Mouse (Mus musculus) embryonic fibroblast, embryonic 13.5 days (primary cell): ENCODE data around the gene Bcl7a. TPM values are rescaled to one million over a fixed set of nuclear protein-coding genes. Genes with fewer than 3 reads are reported as not detected.

Source experiments
- H3K27ac ChIP-seq: 2 replicates; pipeline ENCODE4 v1.5.1; 2012; ENCODE audit warnings: low read length, control low read depth, inconsistent platforms; ENCODE audit not compliant: insufficient read depth
- H3K4me1 ChIP-seq: 2 replicates; pipeline ENCODE4 v1.6.1; 2011; ENCODE audit warnings: low read length; ENCODE audit not compliant: control insufficient read depth, insufficient read depth
- H3K4me3 ChIP-seq: 2 replicates; pipeline ENCODE4 v1.5.1; 2011; ENCODE audit warnings: mild to moderate bottlenecking, control low read depth, low read length; ENCODE audit not compliant: insufficient read depth
- CTCF ChIP-seq: IDR thresholded peaks from 2 replicates; pipeline ENCODE4 v1.5.1; 2011; ENCODE audit warnings: mild to moderate bottlenecking, control low read depth, low read length, moderate library complexity, borderline replicate concordance; ENCODE audit not compliant: insufficient read depth
- POLR2A ChIP-seq: IDR thresholded peaks from 2 replicates; pipeline ENCODE4 v1.6.1; 2011; ENCODE audit warnings: low read depth, mild to moderate bottlenecking, control low read depth, low read length, moderate library complexity
- polyA plus RNA-seq: library from polyadenylated mRNA; stranded (reverse); fragments of >200 nt; gene quantifications from 2 replicates; pipeline ENCODE4 v1.2.4, GENCODE M21; 2011; ENCODE audit warnings: low read depth; ENCODE audit not compliant: missing spikeins, insufficient read length

Bcl7a gene
- polyA plus RNA-seq, 1 experiment: 11.2 TPM

DNA sequence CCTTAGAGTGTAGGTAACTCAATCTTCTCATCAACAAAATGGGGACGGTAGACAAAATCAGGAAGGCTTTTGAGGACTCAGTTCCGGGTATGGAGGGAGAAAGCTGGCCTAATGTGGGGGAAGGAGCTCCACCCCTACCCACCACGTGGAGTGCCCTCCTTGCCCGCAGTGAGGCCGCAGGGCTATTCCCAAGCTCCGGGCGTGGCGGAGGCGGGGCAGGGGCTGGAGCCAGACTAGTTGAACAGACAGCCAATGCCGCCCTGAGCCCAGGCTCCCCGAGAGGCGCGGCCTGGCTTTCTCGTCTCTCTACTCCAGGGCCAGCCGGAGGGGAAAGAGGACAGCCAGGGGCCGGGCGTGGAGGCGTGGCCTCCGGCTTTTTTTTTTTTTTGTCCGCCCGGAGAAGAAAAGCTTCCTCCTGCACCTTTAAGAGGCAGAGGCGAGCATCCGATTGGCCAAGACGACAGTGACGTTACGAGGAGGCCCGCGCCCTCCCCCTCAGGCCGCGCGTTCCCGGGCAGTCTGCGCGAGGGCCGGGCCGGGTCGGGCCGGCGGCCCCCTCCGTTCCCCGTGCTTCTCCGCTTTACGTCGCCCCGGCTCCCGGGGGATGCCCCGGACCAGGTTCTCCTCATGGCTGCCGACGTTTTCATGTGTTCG lies 50.8 kb downstream of the Bcl7a start, which contains the start of gene Mlxip:
Mlxip (plus strand) TSS at position 496 of the 654 bp plus-strand sequence.
- no peak for TF ChIP-seq CTCF
- peak; percentile 83 for TF ChIP-seq POLR2A
- H3K4me3 ChIP-seq: peak within 1 kb of the TSS; percentile 76

DNA sequence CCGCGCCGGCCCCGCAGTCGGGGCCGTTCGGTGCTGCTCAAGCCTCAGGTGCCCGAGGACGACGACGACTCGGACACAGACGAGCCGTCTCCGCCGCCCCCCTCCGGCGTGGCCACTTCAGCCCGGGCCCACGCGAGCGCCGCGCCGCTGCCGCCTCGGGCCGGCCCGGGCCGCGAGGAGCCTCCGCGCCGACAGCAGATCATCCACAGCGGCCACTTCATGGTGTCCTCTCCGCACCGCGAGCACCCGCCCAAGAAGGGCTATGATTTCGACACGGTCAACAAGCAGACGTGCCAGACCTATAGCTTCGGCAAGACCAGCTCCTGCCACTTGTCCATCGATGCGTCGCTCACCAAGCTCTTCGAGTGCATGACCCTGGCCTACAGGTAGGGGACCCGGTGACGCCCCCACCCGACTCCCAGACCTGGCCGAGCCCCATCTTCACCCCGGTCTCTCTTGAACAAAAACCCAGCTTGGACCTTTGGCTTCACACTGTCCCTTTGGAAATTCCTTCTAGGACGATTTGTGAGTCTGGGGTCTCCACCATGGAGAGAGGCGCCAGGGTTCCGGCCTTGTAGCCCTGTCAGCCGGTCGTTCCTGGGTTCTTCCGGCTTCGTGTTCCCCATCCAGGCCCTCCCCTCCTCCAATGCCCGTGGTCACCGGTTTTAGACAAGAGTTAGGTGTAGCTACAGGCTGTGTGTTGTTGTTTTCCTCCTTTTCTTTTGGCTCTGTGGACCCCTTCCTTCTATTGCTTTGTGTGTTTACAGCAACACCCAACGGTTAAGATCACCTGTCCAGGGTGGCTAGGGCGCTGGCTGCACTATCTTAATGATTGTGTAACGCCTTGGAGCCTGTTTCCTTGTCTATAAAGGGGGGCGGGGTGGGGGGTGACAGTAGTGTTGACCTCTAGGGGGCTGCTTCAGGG lies 51.6 kb downstream of the Bcl7a start:
- TF ChIP-seq CTCF: no peak
- no peak for TF ChIP-seq POLR2A
- Histone ChIP-seq H3K27ac (no peak overlapping the region), H3K4me3 (peak overlapping the region; percentile 76), H3K4me1 (peaks cover 9% of the 10 kb centered on the region)

More for the DNA sequence above, 50.8 kb downstream of the Bcl7a start, which contains the start of gene Mlxip:
- H3K4me1 ChIP-seq: peaks cover 9% of the 10 kb centered on the region
- peak within 1 kb of the TSS; percentile 84 for H3K27ac ChIP-seq

DNA sequence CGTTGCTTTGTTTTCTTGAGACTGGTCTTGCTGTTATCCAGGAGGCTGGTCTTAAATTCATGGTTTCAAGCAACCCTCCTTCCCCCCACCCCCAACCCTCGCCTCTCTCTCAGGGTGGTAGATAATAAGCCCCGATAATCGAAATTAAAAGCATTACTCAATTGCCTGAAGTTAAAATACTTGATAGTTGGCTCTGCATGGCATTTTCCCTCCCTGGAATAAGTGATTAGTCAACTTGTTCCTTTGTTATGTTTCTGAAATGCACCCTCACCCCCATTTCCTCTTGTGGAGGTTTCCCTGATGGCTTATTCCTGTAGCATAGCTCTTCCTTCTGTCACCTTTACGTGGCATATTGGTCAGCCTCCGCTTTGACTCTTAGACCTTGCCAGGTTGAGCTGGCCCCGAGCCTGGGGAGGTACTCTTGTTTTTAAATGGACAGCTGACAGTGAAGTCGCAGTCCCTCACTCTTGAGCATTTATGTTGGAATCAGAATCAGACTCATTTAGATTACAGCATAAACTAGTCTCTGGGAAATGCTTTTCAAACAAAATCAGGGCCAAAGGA lies 53.3 kb downstream of the Bcl7a start:
- TF ChIP-seq POLR2A (no peak), CTCF (no peak)
- Histone ChIP-seq H3K27ac (no peak overlapping the region), H3K4me1 (peaks cover 9% of the 10 kb centered on the region), H3K4me3 (no peak overlapping the region)

DNA sequence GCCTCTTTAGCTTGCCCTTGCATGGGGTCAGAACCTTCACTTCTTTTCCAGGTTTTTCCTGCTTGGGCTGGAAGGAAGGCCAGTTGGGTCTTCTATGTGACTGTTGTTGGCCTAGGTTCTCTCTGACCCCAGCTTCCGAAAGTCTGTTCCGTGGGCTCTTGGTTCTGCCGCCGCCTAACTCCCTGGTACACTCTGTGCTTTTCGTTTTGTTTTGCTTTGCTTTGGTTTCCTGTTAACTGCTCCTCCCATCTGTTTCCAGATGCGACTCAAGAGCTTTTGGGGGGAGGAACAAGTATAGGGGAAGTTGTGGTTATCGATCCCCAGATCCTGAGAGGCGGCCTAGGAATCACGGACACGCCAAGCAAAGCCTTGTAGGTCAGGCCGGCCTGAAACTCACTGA lies 54.2 kb downstream of the Bcl7a start:
- no peak overlapping the region for H3K27ac ChIP-seq
- TF ChIP-seq POLR2A (no peak), CTCF (no peak)
- H3K4me1 ChIP-seq: peaks cover 9% of the 10 kb centered on the region
- H3K4me3 ChIP-seq: peak overlapping the region; percentile 3; the same call in 1 of the 2 replicates

DNA sequence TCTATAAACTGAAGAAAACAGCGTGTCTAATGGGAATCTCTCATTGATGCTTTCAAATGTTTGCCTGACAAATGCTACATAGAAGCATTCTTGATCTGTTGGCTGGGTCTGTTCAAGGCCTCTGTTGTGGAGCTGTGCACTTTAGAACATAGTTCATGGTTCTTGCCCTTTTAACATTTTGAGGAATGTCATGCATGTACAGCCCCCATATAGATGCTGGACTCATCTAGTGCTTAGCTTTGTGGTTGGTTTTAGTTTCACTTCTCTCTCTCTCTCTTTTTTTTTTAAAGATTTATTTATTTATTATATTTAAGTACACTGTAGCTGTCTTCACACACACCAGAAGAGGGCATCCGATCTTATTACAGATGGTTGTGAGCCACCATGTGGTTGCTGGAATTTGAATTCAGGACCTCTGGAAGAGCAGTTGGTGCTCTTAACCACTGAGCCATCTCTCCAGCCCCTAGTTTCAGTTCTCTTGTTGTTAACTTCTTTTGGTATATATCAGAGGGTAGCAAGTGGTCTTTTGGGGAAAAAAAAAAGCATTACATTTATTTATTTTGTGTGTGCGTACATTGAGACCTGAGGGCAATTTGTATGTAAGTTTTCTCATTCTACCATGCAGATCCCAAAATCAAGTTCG lies 55.3 kb downstream of the Bcl7a start:
- no peak for TF ChIP-seq CTCF
- TF ChIP-seq POLR2A: no peak
- Histone ChIP-seq H3K4me3 (no peak overlapping the region), H3K4me1 (peaks cover 6% of the 10 kb centered on the region), H3K27ac (no peak overlapping the region)

DNA sequence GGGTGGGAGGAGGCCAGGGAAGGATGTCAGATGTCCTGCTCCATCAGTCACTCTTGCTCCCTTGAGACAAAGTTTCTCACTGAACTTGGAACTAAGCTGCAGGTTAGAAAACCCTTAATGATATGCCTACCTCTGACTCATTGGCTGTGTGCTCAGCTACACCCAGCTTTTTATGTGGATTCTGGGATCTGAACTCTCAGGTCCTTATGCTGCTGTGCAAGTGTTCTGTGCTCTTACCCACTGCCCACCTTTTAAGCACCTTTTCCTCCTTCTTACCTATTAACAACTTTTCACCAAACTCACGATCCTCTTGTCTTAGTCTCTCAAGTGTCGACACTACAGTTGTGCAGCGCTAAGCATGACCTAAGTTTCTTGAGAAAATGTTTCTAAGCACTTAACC lies 60.8 kb downstream of the Bcl7a start:
- TF ChIP-seq POLR2A (no peak), CTCF (no peak)

DNA sequence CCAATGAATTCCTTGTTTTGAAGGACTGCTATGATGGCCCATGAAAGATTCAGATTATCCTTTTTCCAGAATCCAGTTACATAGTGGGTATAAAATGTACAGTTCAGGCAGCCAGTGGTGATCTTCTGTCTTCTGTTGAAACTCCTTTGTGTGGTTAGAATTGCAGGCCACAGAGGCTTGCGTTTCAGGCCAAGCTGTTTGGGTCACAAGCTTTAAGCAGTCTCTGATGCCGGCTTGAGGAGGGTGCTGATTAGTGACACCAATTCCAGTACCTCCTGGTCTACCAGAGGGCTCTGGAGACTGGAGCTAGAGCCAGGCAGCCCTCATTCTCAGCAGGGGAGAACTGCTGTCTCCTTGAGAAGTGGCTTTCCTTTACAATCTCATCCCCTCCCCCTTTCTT lies 63.3 kb downstream of the Bcl7a start:
- no peak for TF ChIP-seq POLR2A
- TF ChIP-seq CTCF: no peak
- Histone ChIP-seq H3K4me1 (no peaks in the 10 kb centered on the region), H3K4me3 (no peak overlapping the region), H3K27ac (no peak overlapping the region)

More for the DNA sequence above, 60.8 kb downstream of the Bcl7a start:
- no peaks in the 10 kb centered on the region for H3K4me1 ChIP-seq
- no peak overlapping the region for H3K27ac ChIP-seq
- H3K4me3 ChIP-seq: no peak overlapping the region

DNA sequence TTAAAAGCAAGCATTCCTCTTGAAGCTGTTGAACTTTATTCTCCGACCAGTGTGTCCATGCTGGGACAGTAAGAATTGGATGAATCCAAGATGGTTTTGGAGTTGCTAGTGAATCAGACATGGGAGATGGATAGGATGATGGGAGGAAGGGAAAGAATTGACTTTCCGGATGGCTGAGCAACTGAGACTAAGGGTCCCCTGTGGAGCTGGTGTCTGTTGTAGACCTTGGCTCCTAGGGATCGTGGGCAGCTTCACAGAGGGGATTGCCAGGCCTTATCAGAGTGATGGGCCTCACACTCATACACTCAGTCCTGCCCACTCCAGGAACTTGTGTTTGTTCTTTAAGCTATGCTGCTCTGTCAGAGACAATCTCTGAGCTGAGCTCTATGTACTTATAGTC lies 64.5 kb downstream of the Bcl7a start:
- Histone ChIP-seq H3K4me3 (no peak overlapping the region), H3K4me1 (no peaks in the 10 kb centered on the region), H3K27ac (no peak overlapping the region)
- TF ChIP-seq POLR2A (no peak), CTCF (no peak)

DNA sequence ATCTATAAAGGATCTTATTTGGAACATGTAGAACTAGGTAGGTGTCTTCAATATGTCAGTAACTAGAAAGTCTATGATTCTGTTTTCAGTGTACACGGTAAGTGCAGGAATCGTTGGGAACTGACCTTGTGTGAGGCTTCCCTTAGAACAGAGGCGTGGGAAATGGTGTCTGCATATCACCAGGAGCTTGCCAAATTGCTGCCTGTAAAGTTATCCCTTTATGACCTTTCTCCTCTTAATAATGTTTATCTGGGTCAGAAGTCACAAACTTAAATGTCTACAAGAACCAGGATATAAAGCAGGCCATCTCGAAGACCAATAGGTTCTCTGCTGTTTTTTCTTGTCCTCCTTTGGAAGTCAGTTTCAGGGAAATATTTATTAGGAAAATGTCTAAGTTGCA lies 68.6 kb downstream of the Bcl7a start:
- TF ChIP-seq CTCF: no peak
- no peak for TF ChIP-seq POLR2A
- Histone ChIP-seq H3K27ac (no peak overlapping the region), H3K4me1 (no peaks in the 10 kb centered on the region), H3K4me3 (no peak overlapping the region)
